Mouse (Mus musculus) ES-Bruce4 (cell line): ENCODE results near the gene Mgrn1.

ENCODE experiments used
- CTCF ChIP-seq: IDR thresholded peaks from one replicate; pipeline ENCODE4 v1.8.1; 2011; ENCODE audit warnings: low read depth, low read length
- EP300 ChIP-seq: IDR thresholded peaks from 2 replicates; pipeline ENCODE4 v1.6.1; 2011; ENCODE audit warnings: low read depth, low read length; ENCODE audit not compliant: insufficient read depth
- POLR2A ChIP-seq: IDR thresholded peaks from one replicate; pipeline ENCODE4 v1.8.1; 2011; ENCODE audit warnings: low read length; ENCODE audit not compliant: insufficient read depth

DNA sequence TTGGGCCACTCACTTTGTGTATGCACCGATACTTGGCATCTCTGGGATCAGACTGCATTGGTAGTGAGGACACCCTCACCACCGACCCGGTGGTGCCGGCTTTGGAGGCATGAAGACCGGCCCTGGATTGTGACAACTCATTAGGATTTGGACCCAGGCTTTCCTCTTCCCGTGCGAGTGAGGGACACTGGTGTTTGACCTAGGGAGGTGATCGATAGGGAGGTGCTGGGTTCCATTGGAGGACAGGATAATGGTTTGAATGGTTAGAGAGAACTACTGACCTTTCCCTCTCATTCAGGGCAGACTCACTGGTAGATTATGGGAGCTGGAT lies 606 bp downstream of the Mgrn1 start:
- no peak for TF ChIP-seq CTCF
- no peak for TF ChIP-seq EP300
- no peak for TF ChIP-seq POLR2A
